Mouse (Mus musculus) frontal cortex, postnatal 10 days (tissue): ENCODE data around the gene Aldh3b1.

Source experiments
- DNase-seq, 2 experiments: peaks; one replicate each; pipeline ENCODE4 v3.0.0; 2022; ENCODE audit warnings: low spot score in 2 of 2, mixed read lengths in 1 of 2

Aldh3b1 gene

DNA sequence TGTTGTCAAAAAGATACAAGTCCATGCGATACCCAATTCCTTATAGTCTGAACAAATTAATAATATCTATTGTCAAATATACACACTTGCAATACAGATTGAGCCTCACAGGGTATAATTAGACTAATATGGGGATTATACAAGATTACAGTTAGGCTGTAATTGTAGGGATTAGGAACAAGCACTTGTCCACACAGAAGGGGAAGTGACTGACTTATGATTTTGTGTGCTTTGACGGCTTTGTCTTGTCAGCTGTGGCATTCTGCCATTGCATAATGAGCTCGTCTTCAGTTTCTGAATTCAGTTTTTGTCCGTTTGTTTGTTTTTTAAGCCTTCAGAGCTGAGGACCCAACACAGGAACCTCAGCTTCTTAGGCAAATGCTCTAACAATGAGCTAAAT, 47.4 kb downstream of the Aldh3b1 start:
- DNase-seq, result no peak

DNA sequence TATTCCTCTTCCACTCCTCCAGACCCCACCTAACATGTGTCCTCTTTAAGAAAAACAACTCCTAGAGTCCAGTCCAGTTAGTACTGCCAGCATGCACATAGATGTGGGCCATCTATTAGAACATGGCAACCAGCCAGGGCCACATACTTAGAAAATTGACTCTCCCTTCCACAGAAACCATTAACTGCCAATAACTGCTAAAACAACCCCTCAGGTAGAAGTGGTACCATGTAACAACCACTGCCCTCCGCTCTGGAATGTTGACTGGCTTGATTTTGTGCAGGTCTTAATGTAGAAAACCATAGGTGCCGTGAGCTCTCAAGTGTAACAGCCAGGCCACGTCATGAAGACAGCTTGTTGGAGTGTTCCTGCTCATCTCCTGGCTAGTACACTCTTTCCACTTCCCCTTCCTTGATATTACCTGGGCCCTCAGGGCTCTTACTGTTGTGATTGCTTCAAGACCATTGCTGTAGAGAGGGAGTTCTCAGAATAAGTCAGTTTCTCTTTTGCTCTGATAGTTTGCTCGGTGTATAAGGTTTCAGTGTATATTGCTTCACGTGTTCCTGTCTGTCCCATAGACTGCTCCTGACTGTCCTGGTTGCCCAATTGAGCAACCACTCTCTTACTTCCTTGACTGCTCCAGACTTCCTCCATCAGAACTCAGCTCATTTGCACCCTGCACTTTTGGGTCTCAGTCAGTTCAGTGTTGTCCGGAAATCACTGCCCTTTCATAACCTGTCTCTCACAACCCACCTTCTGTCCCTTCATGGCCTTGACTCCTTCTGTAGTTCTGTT, 49.4 kb downstream of the Aldh3b1 start:
- DNase-seq, result no peak

DNA sequence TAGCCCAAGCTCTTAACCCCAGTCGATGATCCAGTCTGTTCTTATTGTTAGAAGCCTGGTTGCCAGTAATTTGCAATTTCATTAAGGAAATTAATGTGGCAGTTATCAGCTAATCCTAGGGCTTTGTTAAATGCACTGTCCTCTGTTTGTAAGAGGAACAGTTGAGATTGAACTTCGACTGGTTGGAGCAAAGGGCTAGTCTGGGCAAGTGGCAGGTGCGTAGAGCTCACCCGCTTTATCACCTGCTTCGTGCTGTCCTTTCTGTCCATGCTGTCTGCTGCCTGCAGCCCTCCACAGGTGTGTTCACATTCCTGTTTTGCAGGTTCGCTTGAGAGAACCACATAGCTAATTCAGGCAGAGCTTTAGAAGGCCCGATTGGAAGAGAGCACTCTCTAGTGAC, 54.6 kb downstream of the Aldh3b1 start:
- no peak for DNase-seq

DNA sequence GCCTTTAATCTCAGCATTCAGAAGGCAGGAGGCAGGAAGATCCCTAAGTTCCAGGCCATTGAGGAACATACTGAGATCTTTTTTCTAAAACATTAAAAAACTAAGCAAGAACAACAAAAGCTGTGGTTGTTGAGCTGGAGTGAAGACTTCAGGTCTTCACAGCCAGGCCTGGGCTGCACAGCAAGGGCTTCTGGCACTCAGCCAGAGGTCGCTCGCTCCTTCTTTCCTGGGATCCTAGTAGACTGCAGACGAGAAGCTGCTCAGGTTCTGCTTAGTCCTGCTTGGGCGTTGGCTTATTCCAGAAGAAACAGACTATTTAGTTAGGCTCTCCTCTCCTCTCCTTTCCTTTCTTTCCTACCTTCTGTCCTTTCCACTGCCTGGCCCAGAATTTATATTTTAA, 57.2 kb downstream of the Aldh3b1 start:
- no peak for DNase-seq

DNA sequence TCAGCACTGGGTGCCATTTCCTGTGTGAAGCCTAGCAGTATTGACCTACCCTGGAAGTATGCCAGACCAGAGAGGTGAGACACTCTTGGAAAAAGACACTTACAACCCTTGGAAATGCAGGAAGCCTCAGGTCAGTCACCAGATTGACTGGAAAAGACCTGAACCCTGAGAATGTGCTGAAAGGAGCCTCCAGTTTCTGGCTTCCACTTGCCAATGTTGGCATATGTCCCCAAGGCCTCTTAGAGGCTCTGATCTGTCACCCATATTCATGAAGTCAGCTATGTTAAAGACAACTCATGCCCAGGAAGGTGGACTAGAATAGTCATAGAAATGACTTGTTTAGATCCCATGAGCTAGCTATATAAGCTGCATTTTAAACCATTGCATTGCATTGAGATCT, 58.1 kb downstream of the Aldh3b1 start:
- no peak for DNase-seq

DNA sequence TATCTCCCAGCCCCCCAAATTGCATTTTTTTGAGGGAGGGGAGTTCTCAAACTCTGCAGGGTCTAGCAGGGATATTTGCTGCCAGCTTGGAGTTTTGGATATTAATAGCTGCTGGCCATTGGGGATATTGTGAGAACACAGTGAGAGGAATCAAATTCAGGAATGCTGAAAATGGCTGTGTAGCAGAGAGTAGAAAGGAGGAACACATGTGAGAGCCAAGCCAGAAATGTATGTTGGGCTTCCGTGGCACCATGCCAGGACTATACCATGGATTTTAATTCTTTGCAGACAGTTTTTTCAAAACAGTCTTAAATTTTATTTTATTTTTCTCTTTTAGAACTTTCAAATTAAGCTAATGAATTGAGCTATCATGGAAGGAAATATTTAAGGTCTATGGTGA, 61.3 kb downstream of the Aldh3b1 start:
- DNase-seq, result no peak

DNA sequence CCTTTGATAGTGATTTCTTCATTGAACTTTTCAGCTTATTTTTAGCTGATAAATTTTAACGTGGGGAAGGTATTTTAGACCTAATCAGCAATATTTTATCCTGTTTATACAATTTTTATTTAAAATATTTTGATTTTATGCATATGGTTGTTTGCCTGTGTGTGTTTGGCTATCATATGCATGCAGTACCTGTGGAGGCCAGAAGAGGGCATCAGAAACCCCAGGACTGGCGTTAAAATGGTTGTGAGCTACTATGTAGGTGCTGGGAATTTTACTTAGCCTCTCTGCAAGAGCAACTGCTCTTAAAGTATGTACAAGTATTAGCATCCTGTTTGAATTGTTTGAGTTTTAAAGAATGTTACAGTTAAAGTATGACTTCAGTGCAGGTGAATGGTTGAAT, 64.6 kb downstream of the Aldh3b1 start:
- no peak for DNase-seq
